Mouse (Mus musculus) hindbrain, embryonic 15.5 days (tissue): ENCODE data around the gene Nup107. TPM values are rescaled to one million over a fixed set of nuclear protein-coding genes. Genes with fewer than 3 reads are reported as not detected.

ENCODE experiments used
- ATAC-seq: fragments of 200-750 bp; cut with Nextera tagmentation; 2 replicates; pipeline ENCODE4 v1.8.0; 2017; ENCODE audit warnings: low read depth, moderate number of reproducible peaks, moderate TSS enrichment; ENCODE audit not compliant: low FRiP score
- H3K27ac ChIP-seq: fragments of 300-500 bp; sonication (generic); replicated peaks from 2 replicates; pipeline ENCODE4 v1.5.1; 2015; ENCODE audit warnings: mild to moderate bottlenecking, inconsistent platforms
- H3K27me3 ChIP-seq: fragments of 300-500 bp; sonication (generic); 2 replicates; pipeline ENCODE4 v1.6.1; 2015; ENCODE audit warnings: control low read depth, inconsistent platforms
- H3K36me3 ChIP-seq: fragments of 300-500 bp; sonication (generic); 2 replicates; pipeline ENCODE4 v1.6.1; 2015; ENCODE audit warnings: control low read depth, inconsistent platforms
- H3K4me1 ChIP-seq: fragments of 300-500 bp; sonication (generic); replicated peaks from 2 replicates; pipeline ENCODE4 v1.6.1; 2015; ENCODE audit warnings: control low read depth, inconsistent platforms
- H3K4me2 ChIP-seq: fragments of 300-500 bp; sonication (generic); 2 replicates; pipeline ENCODE4 v1.6.1; 2015; ENCODE audit warnings: moderate library complexity, mild to moderate bottlenecking, inconsistent platforms
- H3K4me3 ChIP-seq: fragments of 300-500 bp; sonication (generic); 2 replicates; pipeline ENCODE4 v1.5.1; 2015; ENCODE audit warnings: mild to moderate bottlenecking, inconsistent platforms
- H3K9ac ChIP-seq: fragments of 300-500 bp; sonication (generic); 2 replicates; pipeline ENCODE4 v1.6.1; 2015; ENCODE audit warnings: inconsistent platforms
- H3K9me3 ChIP-seq: fragments of 300-500 bp; sonication (generic); 2 replicates; pipeline ENCODE4 v1.6.1; 2016; ENCODE audit warnings: control low read depth, inconsistent platforms
- WGBS: fragments of 180-500 bp; shearing (Covaris S2); methylation state at CpG from one replicate; pipeline ENCODE4 v1.1.7; 2015; 5-methylcytosine and 5-hydroxymethylcytosine counted together
- polyA plus RNA-seq: library from polyadenylated mRNA; unstranded; fragments of >200 nt; fragmentation: Nextera tagmentation; extraction: Ambion mirVana; gene quantifications from 2 replicates; pipeline ENCODE4 v1.2.1, GENCODE M21; 2015

Gene Nup107
- polyA plus RNA-seq, 1 experiment from 2014 or later: 31.4 TPM

DNA sequence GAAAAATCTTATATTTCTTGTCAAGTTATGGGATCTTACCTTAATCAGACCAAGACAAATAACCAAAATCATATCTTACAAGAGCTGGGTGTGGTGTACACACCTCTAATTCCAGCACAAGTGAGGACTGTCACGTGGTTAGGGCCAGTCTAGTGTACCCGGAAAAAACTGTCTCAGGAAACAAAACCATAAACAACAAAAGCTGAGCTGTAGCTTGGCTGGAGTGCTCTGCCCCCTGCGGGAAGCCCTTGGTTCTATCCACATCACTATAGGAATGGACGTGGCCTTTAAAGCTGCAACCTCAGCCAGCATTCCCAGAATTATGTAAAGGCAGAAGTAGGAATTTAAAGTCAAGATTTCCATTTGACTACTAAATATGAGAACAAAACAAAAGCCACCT is 31.6 kb upstream of the Nup107 start:
- no peaks in the 10 kb centered on the region for H3K9me3 ChIP-seq
- 54% methylated on average over 4 of the region's 4 CpGs for WGBS

DNA sequence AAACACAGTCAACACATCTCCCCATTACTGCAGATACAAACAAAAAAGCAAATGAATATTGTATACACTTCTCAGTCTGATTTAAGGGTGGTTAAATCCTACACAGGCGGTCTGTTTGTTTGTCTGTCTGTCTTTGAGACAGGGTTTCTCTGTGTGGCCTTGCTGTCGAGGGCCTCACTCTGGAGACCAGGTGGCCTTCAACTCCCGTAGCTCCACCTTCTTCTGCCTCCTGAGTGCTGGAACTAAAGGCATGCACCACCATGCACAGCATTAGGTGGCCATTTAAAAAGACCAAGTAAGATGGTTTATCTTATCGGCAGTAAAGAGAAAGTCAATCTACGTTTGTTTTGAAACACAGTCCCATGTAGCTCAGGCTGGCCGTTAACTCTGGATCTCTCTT is 30.8 kb upstream of the Nup107 start:
- no peak overlapping the region for H3K4me2 ChIP-seq
- no peaks in the 10 kb centered on the region for H3K27me3 ChIP-seq
- H3K9me3 ChIP-seq: no peaks in the 10 kb centered on the region
- no peak overlapping the region for H3K4me3 ChIP-seq
- H3K9ac ChIP-seq: no peak overlapping the region
- ATAC-seq: no peak
- H3K4me1 ChIP-seq: peaks cover 10% of the 10 kb centered on the region
- no peak overlapping the region for H3K27ac ChIP-seq
- H3K36me3 ChIP-seq: peaks cover 47% of the 10 kb centered on the region
- 91% methylated on average over 6 of the region's 6 CpGs for WGBS

More for the DNA sequence above, 31.6 kb upstream of the Nup107 start:
- Histone ChIP-seq H3K27me3 (no peaks in the 10 kb centered on the region), H3K4me1 (peaks cover 10% of the 10 kb centered on the region), H3K36me3 (peaks cover 40% of the 10 kb centered on the region), H3K4me2 (no peak overlapping the region), H3K4me3 (no peak overlapping the region), H3K9ac (no peak overlapping the region), H3K27ac (no peak overlapping the region)
- no peak for ATAC-seq

DNA sequence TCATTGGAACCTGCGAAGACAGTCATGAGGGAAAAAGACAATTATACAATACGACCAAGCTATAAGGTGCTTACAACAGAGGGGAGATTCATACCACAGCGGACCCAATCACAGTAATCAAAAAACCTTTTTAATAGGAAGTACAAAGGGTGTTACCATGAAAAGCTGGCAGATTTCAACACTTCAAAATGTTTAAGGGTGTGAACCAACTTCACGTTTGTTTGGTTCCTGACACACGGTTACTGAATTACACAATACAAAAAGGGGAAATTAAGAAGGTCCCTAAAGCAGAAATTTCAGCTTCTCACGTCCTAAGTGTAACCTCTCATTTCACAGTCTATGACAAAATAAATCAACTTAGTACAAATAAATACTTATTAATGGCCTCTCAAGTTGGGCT is 26.1 kb upstream of the Nup107 start:
- no peak overlapping the region for H3K4me2 ChIP-seq
- H3K27ac ChIP-seq: no peak overlapping the region
- no peaks in the 10 kb centered on the region for H3K9me3 ChIP-seq
- no peaks in the 10 kb centered on the region for H3K4me1 ChIP-seq
- no peak for ATAC-seq
- peaks cover 70% of the 10 kb centered on the region for H3K36me3 ChIP-seq
- no peak overlapping the region for H3K4me3 ChIP-seq
- WGBS: 89% methylated on average over 6 of the region's 6 CpGs
- no peaks in the 10 kb centered on the region for H3K27me3 ChIP-seq
- H3K9ac ChIP-seq: no peak overlapping the region

DNA sequence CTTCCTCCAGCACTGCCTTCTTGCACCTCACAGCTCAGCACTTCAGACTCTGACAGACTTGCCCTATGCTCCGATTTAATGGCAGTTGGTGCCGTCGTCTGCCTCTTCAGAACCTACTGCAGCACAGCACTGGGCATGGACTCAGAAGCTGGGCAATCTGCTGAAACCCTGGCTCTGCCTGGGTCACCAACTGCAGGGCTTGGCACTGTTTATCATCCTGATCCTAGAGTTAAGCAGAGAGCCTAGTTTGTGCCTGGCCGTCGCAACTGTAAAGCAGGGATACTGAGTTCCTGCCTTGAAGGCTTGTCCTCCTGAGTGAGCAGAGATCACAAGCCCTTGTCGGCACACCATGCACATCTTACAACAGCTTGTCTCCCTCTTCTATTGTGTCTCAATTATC is 24.2 kb upstream of the Nup107 start:
- ATAC-seq: no peak
- Histone ChIP-seq H3K9ac (no peak overlapping the region), H3K4me3 (no peak overlapping the region), H3K4me2 (no peak overlapping the region), H3K27ac (no peak overlapping the region), H3K9me3 (no peaks in the 10 kb centered on the region), H3K27me3 (no peaks in the 10 kb centered on the region), H3K36me3 (peaks cover 66% of the 10 kb centered on the region), H3K4me1 (no peaks in the 10 kb centered on the region)
- WGBS: 90% methylated on average over 6 of the region's 6 CpGs

DNA sequence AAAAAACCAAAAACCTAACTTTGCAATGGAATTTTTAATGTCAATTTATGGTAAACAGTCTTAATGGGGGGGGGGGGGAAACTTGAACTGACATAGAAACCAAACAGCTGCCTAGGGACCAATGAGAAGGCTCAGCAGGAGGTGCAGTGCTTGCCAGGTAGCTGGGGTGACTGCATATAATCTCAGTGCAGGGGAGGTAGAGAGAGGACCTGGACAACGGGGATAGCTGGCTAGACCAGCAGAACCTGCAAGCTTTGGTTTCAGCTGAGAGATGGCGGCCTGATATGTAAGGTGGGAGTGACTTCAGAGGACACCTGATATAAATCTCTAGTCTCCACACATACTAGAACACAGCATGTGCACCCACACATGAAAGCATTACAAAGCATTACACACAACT is 20.0 kb upstream of the Nup107 start:
- no peak overlapping the region for H3K4me3 ChIP-seq
- no peak overlapping the region for H3K4me2 ChIP-seq
- ATAC-seq: no peak
- H3K9ac ChIP-seq: no peak overlapping the region
- H3K27me3 ChIP-seq: no peaks in the 10 kb centered on the region
- no peaks in the 10 kb centered on the region for H3K4me1 ChIP-seq
- WGBS: 87% methylated on average over 2 of the region's 2 CpGs
- peaks cover 30% of the 10 kb centered on the region for H3K36me3 ChIP-seq
- no peak overlapping the region for H3K27ac ChIP-seq
- no peaks in the 10 kb centered on the region for H3K9me3 ChIP-seq

DNA sequence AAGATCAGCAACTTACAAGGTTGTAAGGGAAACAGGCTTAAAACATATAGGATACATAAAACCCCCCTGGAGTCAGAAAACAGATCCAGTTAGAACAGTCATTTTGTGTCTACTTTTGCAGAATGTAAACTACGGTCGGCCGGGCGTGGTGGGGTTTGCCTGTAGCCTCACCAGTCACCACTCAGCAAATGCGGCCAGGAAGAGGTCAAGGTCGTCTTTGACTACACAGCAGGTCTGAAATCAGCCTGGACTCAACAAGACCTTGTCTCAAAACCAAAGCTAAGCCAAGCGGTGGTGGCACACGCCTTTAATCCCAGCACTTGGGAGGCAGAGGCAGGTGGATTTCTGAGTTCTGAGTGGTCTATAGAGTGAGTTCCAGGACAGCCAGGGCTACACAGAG is 19.1 kb upstream of the Nup107 start:
- 94% methylated on average over 8 of the region's 8 CpGs for WGBS
- ATAC-seq: no peak
- H3K9me3 ChIP-seq: no peaks in the 10 kb centered on the region
- no peaks in the 10 kb centered on the region for H3K4me1 ChIP-seq
- peaks cover 21% of the 10 kb centered on the region for H3K36me3 ChIP-seq
- no peak overlapping the region for H3K4me2 ChIP-seq
- H3K4me3 ChIP-seq: no peak overlapping the region
- H3K9ac ChIP-seq: no peak overlapping the region
- H3K27me3 ChIP-seq: no peaks in the 10 kb centered on the region
- no peak overlapping the region for H3K27ac ChIP-seq

DNA sequence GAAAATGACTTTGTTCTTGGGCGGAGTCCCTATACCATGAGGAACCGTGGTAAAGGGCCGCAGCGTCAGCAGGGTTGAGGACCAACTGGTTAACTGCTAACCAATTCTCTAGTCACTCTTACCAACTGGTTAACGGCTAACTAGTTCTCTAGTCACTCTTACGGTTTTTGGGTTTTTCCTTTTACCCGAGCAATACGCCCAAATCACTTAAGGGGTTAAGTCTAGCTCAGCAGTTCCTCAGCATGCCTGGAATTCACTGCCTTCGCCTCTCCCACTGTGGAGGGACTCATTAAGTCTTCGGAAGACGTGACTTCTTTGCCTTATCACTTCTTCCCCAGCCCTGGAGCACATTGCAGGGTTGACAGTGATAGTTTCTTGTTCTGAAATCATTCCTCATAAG is 18.0 kb upstream of the Nup107 start:
- no peak for ATAC-seq
- H3K9me3 ChIP-seq: no peaks in the 10 kb centered on the region
- no peak overlapping the region for H3K4me3 ChIP-seq
- no peaks in the 10 kb centered on the region for H3K4me1 ChIP-seq
- H3K27me3 ChIP-seq: no peaks in the 10 kb centered on the region
- no peak overlapping the region for H3K27ac ChIP-seq
- H3K9ac ChIP-seq: no peak overlapping the region
- no peak overlapping the region for H3K4me2 ChIP-seq
- WGBS: 79% methylated on average over 11 of the region's 11 CpGs
- peaks cover 13% of the 10 kb centered on the region for H3K36me3 ChIP-seq

DNA sequence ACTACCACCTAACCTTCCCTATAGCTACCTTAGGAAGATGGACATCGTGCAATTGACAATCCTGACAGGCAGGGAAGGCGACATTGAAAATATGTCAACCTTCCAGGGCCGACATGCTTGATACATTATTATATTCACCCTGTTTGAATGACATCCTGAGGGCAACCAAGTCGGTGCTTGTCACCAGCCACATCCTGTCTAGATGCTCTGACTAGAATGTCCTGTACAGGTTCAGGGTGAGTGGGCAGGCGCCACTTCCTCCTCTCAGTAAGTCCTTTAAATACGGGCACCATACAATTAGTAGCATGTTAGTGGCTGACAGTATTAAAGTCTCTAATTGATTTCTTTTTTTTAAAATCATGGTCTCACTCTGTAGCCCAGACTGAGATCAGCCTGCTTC is 15.6 kb upstream of the Nup107 start:
- peaks cover 3% of the 10 kb centered on the region for H3K36me3 ChIP-seq
- no peaks in the 10 kb centered on the region for H3K27me3 ChIP-seq
- H3K4me2 ChIP-seq: no peak overlapping the region
- H3K9me3 ChIP-seq: no peaks in the 10 kb centered on the region
- no peaks in the 10 kb centered on the region for H3K4me1 ChIP-seq
- H3K9ac ChIP-seq: no peak overlapping the region
- no peak overlapping the region for H3K4me3 ChIP-seq
- WGBS: 86% methylated on average over 6 of the region's 6 CpGs
- no peak for ATAC-seq
- no peak overlapping the region for H3K27ac ChIP-seq

DNA sequence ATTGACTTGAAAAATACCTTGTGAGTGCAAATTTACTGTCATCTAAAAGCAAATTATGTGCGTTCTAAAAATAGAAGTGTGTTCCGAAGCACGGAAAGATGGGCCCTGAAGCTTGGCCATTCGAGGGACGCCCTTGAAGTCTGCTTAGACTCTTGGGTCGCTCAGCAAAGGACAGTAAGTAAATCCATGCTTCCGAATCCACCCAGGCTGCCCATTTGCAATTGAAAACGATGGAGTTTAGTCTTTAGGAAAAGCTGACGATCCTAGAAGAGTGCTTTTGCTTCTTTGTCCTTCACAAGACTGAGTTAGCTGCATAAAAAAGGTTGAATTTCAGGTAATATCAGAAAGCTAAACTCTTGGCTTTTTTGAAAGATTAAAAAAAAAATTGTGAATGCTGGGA is 13.4 kb upstream of the Nup107 start:
- 51% methylated on average over 9 of the region's 9 CpGs for WGBS
- Histone ChIP-seq H3K9ac (no peak overlapping the region), H3K36me3 (no peaks in the 10 kb centered on the region), H3K27me3 (no peaks in the 10 kb centered on the region), H3K9me3 (no peaks in the 10 kb centered on the region), H3K27ac (no peak overlapping the region), H3K4me3 (no peak overlapping the region), H3K4me2 (no peak overlapping the region), H3K4me1 (no peaks in the 10 kb centered on the region)
- no peak for ATAC-seq

DNA sequence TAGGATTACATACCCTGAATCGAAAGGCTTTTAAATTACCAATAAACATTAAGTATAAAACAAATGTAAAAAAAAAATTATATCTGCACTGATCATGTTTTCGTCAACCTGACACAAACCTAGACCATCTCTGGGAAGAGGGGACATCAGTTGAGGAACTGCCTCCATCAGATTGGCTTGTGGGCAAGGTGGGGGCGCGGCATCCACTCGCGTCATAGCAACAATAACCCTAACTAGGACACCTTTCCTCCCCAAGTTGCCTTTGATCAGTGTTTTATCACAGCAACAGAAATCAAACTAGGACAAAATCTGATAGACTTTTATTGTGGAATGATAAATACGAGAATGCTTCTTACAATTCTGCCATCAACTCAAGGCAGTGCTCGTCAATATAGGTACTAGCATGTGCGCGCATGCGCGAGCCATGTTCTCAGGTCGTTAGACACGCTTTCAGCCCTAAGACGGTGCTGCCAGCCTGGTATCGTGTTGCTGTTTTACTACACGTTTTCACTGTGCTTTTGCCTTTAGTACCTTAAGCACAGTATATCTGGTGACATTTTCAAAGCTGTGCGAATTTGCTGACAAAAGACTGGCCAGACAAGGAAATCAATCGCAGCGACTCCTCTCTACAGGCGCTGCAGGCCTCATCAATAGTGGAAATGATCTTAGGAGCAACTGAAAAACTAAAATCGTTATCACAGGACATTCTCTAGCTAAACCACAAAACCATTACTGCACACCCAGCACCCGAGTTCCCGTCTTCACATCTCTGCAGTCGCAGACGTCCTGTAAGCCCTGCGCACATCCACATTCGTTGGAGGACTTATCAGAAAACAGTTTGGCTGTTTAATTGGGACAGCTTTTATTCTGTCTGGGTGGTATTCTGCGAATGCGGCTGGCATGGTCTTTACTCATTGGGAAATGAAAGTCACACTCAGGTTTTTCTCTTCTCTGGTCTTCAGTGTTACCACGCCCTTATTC is 11.7 kb upstream of the Nup107 start:
- ATAC-seq: no peak
- no peak overlapping the region for H3K27ac ChIP-seq
- H3K4me1 ChIP-seq: no peaks in the 10 kb centered on the region
- H3K9me3 ChIP-seq: no peaks in the 10 kb centered on the region
- H3K9ac ChIP-seq: no peak overlapping the region
- no peaks in the 10 kb centered on the region for H3K27me3 ChIP-seq
- no peak overlapping the region for H3K4me3 ChIP-seq
- no peaks in the 10 kb centered on the region for H3K36me3 ChIP-seq
- H3K4me2 ChIP-seq: no peak overlapping the region
- WGBS: 89% methylated on average over 31 of the region's 31 CpGs

DNA sequence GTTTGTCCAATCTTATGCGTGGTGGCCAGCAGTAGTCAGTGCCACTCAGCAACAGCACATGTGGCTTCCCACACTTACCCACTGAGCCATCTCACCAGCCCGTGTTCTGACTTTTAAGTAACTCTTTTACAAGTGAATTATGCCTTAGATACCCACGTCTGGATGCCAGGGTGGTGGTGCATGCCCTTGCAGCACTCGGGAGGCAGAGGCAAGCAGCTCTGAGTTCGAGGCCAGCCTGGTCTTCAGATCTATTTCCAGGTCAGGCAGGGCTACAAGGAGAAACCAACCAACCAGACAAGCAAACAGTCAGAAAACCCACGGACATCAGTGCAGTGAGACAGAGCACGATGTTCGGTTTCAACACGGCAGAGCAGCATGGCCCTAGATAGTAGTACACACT is 9.4 kb upstream of the Nup107 start:
- no peaks in the 10 kb centered on the region for H3K4me1 ChIP-seq
- no peak for ATAC-seq
- no peaks in the 10 kb centered on the region for H3K36me3 ChIP-seq
- no peak overlapping the region for H3K9ac ChIP-seq
- no peak overlapping the region for H3K4me3 ChIP-seq
- H3K27me3 ChIP-seq: no peaks in the 10 kb centered on the region
- H3K4me2 ChIP-seq: no peak overlapping the region
- no peak overlapping the region for H3K27ac ChIP-seq
- 93% methylated on average over 9 of the region's 9 CpGs for WGBS
- no peaks in the 10 kb centered on the region for H3K9me3 ChIP-seq

DNA sequence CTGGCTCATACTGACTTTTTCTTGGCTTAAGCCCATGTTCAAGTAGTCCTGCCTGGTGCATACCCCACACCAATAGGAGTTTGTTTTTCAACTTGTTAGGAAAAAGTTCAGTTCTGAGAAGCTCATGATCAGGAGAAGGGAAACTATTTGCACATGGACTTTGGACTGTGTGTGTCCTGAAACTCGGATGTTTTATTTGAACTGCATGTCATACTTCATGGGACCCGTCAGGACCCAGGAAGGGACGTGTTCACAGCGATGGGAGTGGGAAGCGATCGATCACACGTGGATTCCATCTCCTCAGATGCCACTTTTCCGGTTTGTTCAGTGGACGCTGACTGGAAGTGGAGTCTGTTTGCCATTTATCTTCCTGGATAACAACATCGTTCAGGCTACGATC is 7.3 kb upstream of the Nup107 start:
- Histone ChIP-seq H3K9ac (no peak overlapping the region), H3K4me3 (no peak overlapping the region), H3K27ac (no peak overlapping the region), H3K4me2 (no peak overlapping the region), H3K27me3 (no peaks in the 10 kb centered on the region), H3K4me1 (no peaks in the 10 kb centered on the region), H3K9me3 (no peaks in the 10 kb centered on the region), H3K36me3 (no peaks in the 10 kb centered on the region)
- WGBS: 92% methylated on average over 11 of the region's 11 CpGs
- ATAC-seq: no peak
